Mouse (Mus musculus) intestine, embryonic 16.5 days (tissue): ENCODE results near the gene Gpr182. TPM values are rescaled to one million over a fixed set of nuclear protein-coding genes. Genes with fewer than 3 reads are reported as not detected.

Experiments
- ATAC-seq: fragments of 200-750 bp; cut with Nextera tagmentation; 2 replicates; pipeline ENCODE4 v1.8.0; 2017; ENCODE audit warnings: moderate TSS enrichment, moderate library complexity
- H3K27ac ChIP-seq: fragments of 300-500 bp; sonication (generic); 2 replicates; pipeline ENCODE4 v1.5.1; 2014; ENCODE audit warnings: mild to moderate bottlenecking, low read length
- H3K27me3 ChIP-seq: fragments of 300-500 bp; sonication (generic); replicated peaks from 2 replicates; pipeline ENCODE4 v1.6.1; 2014; ENCODE audit warnings: low read length, control low read depth, mixed read lengths; ENCODE audit not compliant: control insufficient read depth, insufficient read depth
- H3K36me3 ChIP-seq: fragments of 300-500 bp; sonication (generic); 2 replicates; pipeline ENCODE4 v1.6.1; 2014; ENCODE audit warnings: low read length, control low read depth; ENCODE audit not compliant: control insufficient read depth, insufficient read depth
- H3K4me1 ChIP-seq: fragments of 300-500 bp; sonication (generic); 2 replicates; pipeline ENCODE4 v1.6.1; 2014; ENCODE audit warnings: low read length, control low read depth, mixed read lengths; ENCODE audit not compliant: control insufficient read depth, insufficient read depth
- H3K4me2 ChIP-seq: fragments of 300-500 bp; sonication (generic); 2 replicates; pipeline ENCODE4 v1.6.1; 2014; ENCODE audit warnings: low read depth, low read length, control low read depth
- H3K4me3 ChIP-seq: fragments of 300-500 bp; sonication (generic); 2 replicates; pipeline ENCODE4 v1.5.1; 2014; ENCODE audit warnings: mild to moderate bottlenecking, low read length
- H3K9ac ChIP-seq: fragments of 300-500 bp; sonication (generic); 2 replicates; pipeline ENCODE4 v1.6.1; 2014; ENCODE audit warnings: low read depth, low read length
- H3K9me3 ChIP-seq: fragments of 300-500 bp; sonication (generic); 2 replicates; pipeline ENCODE4 v1.6.1; 2016; ENCODE audit warnings: low read length, control low read depth; ENCODE audit not compliant: control insufficient read depth
- whole genome bisulfite sequencing: fragments of 180-500 bp; shearing (Covaris S2); extraction: QIAGEN DNeasy Blood & Tissue Kit; methylation state at CpG from one replicate; pipeline ENCODE4 v1.1.7; 2014; 5-methylcytosine and 5-hydroxymethylcytosine counted together
- polyA plus RNA-seq: library from polyadenylated mRNA; unstranded; fragments of >200 nt; fragmentation: Nextera tagmentation; extraction: Ambion mirVana; gene quantifications from 2 replicates; pipeline ENCODE4 v1.2.1, GENCODE M21; 2015

Gpr182 gene
- polyA plus RNA-seq, 1 experiment from 2014 or later: 2.1 TPM

DNA sequence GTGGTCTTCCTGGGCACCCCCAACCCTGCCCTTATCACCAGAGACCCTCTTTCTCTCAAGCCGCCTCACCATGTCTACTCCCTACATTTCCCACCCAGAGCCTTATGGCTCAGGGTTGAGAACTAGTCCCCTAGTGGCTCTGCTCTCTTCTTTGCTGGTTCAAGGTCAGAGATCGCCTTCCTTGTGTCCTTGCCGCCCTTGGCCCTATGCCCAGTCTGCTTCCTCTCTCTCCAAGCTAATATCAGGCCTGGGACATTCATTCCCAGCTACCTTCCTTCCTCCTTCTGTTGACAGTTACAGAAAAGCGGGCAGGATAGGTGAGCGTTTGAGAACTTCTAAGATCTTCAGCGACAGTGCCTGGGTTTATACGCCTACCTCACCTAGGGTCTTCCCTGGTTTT, 43.8 kb downstream of the Gpr182 start:
- WGBS: 81% methylated on average over 7 of the region's 7 CpGs
- Histone ChIP-seq H3K4me1 (peaks cover 6% of the 10 kb centered on the region), H3K4me2 (no peak overlapping the region), H3K4me3 (no peak overlapping the region), H3K27ac (no peak overlapping the region), H3K9me3 (no peaks in the 10 kb centered on the region), H3K36me3 (no peaks in the 10 kb centered on the region), H3K9ac (no peak overlapping the region), H3K27me3 (no peaks in the 10 kb centered on the region)
- ATAC-seq: no peak

DNA sequence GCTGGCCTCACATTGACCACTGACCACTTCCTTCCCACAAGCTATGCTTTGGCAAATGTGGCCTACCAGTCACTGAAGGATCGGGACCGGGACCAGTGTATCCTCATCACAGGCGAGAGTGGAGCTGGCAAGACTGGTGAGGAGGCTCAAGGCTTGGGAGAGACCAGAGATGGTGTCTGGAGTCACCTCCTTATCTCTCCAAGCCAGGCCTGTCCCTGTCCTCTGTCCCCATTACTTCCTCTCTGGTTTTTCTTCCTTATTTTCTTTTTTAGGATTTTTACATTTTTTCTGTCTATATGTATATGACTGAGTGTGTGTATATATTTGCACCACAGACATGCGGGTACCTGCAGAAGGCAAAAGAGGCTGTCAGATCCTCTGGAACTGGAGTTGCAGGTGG, 45.7 kb downstream of the Gpr182 start:
- Histone ChIP-seq H3K4me3 (no peak overlapping the region), H3K4me1 (peaks cover 6% of the 10 kb centered on the region), H3K27me3 (no peaks in the 10 kb centered on the region), H3K36me3 (no peaks in the 10 kb centered on the region), H3K9me3 (no peaks in the 10 kb centered on the region), H3K27ac (no peak overlapping the region), H3K4me2 (no peak overlapping the region), H3K9ac (no peak overlapping the region)
- no peak for ATAC-seq
- 90% methylated on average over 4 of the region's 4 CpGs for WGBS

DNA sequence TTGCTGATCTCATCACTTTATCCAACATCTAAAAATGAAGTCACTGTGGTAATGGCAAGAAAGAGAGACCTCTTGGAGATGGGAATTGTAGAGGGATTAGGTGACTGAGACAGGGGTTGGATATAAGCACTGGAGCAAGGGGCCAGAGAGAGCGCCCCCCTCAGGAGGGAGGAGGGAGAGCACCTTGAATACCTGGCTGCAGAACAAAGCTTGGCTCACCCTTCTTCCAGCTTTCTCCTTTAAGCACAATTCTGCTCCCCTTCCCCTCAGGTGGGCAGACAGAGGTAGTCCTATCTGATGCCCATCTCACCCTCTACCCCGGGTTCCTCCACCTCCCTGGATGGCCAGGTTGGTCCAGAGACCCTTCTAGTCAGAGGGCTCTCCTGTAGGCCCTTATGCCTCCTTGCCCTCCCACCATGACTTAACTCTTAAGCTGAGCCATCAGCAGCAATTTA, 46.7 kb downstream of the Gpr182 start, which contains the start of gene Myo1a:
Myo1a (plus strand) TSS at position 405 of the 455 bp plus-strand sequence.
- ATAC-seq: peak; percentile 3; the same call in 1 of the 2 replicates
- Histone ChIP-seq H3K9ac (no peak within 1 kb of the TSS), H3K9me3 (no peaks in the 10 kb centered on the region), H3K4me3 (peak within 1 kb of the TSS; percentile 38), H3K4me2 (peak within 1 kb of the TSS; percentile 35), H3K36me3 (no peaks in the 10 kb centered on the region), H3K27ac (peak within 1 kb of the TSS; percentile 53), H3K27me3 (no peaks in the 10 kb centered on the region), H3K4me1 (peaks cover 6% of the 10 kb centered on the region)
- 54% methylated on average over 2 of the region's 2 CpGs for WGBS

DNA sequence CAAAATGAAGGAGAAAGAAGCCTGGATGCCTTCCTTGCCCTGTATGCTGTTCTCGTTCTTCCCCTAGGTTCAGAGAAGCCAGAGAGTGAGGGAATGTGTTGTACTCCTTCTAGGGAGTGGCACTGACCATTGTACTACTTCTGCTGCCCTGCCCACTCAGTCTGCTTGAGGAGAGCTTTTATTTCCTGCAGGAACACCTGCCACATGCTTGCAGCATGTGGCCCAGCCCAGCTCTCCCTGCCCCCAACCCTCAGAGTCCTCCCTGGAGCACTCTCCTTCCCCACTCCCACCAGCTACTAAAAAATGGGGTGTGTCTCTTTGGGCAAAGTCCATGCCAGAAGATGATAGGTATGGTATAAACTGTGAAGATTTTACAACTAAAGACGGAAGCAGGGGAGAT, 47.2 kb downstream of the Gpr182 start:
- Histone ChIP-seq H3K27me3 (no peaks in the 10 kb centered on the region), H3K36me3 (no peaks in the 10 kb centered on the region), H3K27ac (peak overlapping the region; percentile 53), H3K4me2 (peak overlapping the region; percentile 29), H3K4me3 (peak overlapping the region; percentile 38), H3K9ac (no peak overlapping the region), H3K4me1 (peaks cover 6% of the 10 kb centered on the region), H3K9me3 (no peaks in the 10 kb centered on the region)
- 43% methylated on average over 2 of the region's 2 CpGs for WGBS
- peak; percentile 91 for ATAC-seq

DNA sequence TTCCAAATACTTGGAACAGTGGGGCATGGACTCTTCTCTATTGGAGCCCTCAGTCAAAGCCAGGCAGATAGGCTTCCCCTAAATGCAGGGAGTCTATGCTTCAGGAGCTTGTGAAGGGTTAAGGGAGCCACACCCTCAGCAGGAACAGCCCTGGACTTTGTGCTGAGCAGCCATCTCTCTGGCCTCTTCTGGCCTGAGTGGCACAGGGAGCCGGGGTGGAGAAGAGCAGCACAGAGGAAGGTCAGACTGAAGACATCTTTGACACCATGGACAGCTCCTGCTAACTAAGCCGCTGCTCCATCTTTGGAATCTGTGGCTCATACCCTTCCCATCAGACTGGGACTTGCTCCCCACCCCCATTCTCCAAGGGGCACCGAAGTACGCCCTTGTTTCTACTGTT, 48.2 kb downstream of the Gpr182 start:
- Histone ChIP-seq H3K36me3 (no peaks in the 10 kb centered on the region), H3K4me1 (peaks cover 6% of the 10 kb centered on the region), H3K4me2 (peak overlapping the region; percentile 29), H3K27me3 (no peaks in the 10 kb centered on the region), H3K9me3 (no peaks in the 10 kb centered on the region), H3K27ac (peak overlapping the region; percentile 53; the same call in 1 of the 2 replicates), H3K9ac (no peak overlapping the region; the same call in 1 of the 2 replicates), H3K4me3 (peak overlapping the region; percentile 38)
- 28% methylated on average over 4 of the region's 4 CpGs for WGBS
- ATAC-seq: peak; percentile 82

DNA sequence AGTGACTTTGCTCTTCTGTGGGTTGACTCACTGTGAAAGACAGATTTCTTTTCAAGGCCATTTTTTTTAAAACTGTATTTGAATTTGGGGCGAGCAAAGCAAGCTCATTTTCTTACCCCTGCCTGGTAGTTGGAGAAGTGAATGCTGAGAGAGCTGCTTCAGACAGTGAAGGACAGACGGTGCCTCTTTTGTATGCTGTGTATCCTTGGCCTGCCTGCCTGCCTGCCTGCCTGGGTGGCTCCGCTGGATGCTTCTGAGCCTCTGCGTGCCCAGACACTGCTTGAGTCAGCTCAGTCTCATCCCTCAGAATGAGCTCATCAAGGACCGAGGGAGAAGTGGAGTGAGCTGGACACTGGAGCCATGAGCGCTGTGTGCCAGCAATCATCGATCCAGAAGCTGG, 52.6 kb downstream of the Gpr182 start:
- WGBS: 91% methylated on average over 7 of the region's 7 CpGs
- Histone ChIP-seq H3K36me3 (no peaks in the 10 kb centered on the region), H3K9ac (no peak overlapping the region), H3K27ac (no peak overlapping the region), H3K27me3 (no peaks in the 10 kb centered on the region), H3K4me1 (peaks cover 4% of the 10 kb centered on the region; the same call in 1 of the 2 replicates), H3K4me3 (no peak overlapping the region), H3K9me3 (no peaks in the 10 kb centered on the region), H3K4me2 (no peak overlapping the region)
- no peak for ATAC-seq

Other genes starting within 250 kb of the Gpr182 start
- gene Ndufa4l2, start 236.8 kb downstream of the Gpr182 start, polyA plus RNA-seq: 64.5 and 64.6 TPM in 2 replicates
- gene Shmt2, start 229.3 kb downstream of the Gpr182 start, polyA plus RNA-seq: 146 and 170 TPM in 2 replicates
- gene Nxph4, start 217.2 kb downstream of the Gpr182 start, polyA plus RNA-seq: 4.3 and 4.4 TPM in 2 replicates
- 64.6 and 67.0 TPM in 2 replicates for gene Lrp1, start 130.6 kb downstream of the Gpr182 start, polyA plus RNA-seq
- 46.8 and 49.3 TPM in 2 replicates for gene Stat6, start 108.7 kb downstream of the Gpr182 start, polyA plus RNA-seq
- 4.8 and 5.9 TPM in 2 replicates for gene Nemp1, start 84.8 kb downstream of the Gpr182 start, polyA plus RNA-seq
- gene Nab2, start 83.2 kb downstream of the Gpr182 start, polyA plus RNA-seq: 7.5 and 8.4 TPM in 2 replicates
- gene Myo1a, start 46.6 kb downstream of the Gpr182 start, polyA plus RNA-seq: 53.8 and 61.2 TPM in 2 replicates
- gene Tac2, start 27.3 kb downstream of the Gpr182 start, polyA plus RNA-seq: 1.3 and 2.2 TPM in 2 replicates
- 1.6 TPM in 2 replicates for gene Zbtb39, start 12.2 kb downstream of the Gpr182 start, polyA plus RNA-seq
- gene Rdh1, start 8.0 kb upstream of the Gpr182 start, polyA plus RNA-seq: 0.05 TPM in 2 replicates
- gene Rdh16f1, start 8.1 kb upstream of the Gpr182 start, polyA plus RNA-seq: 0.17 TPM in 1 of 2 replicates, not detected in the other
- gene Rdh9, start 24.7 kb upstream of the Gpr182 start, polyA plus RNA-seq: 0.26 TPM in 1 of 2 replicates, not detected in the other
- 0.05 TPM in 1 of 2 replicates, not detected in the other for gene Rdh16, start 49.4 kb upstream of the Gpr182 start, polyA plus RNA-seq
- not detected in 2 replicates for gene Rdh19, start 98.2 kb upstream of the Gpr182 start, polyA plus RNA-seq
- gene Rdh16f2, start 114.7 kb upstream of the Gpr182 start, polyA plus RNA-seq: 0.27 and 0.49 TPM in 2 replicates
- 0.86 and 1.1 TPM in 2 replicates for gene Rdh7, start 137.1 kb upstream of the Gpr182 start, polyA plus RNA-seq
- gene Sdr9c7, start 146.8 kb upstream of the Gpr182 start, polyA plus RNA-seq: 0.17 and 0.33 TPM in 2 replicates